Mouse (Mus musculus) Muller cell, postnatal 12 days (primary cell): ENCODE measurements at regions not wholly inside any gene's neighbourhood (a gene's known extent, or its start where the extent isn't known, plus 50 kb on each side); places are given as distances from the start of the nearest gene placed in this dataset.

Source experiments
- DNase-seq: peaks from one replicate; pipeline ENCODE4 v3.0.0-alpha.2; 2015; ENCODE audit errors: inconsistent ontology term

- no peak for DNase-seq
These were observed 57.2 kb upstream of the Zfp280d start for GRCm38 (mm10) chr9:72217296-72218028.

GRCm38 (mm10) chr9:72218736-72219135 lies 55.9 kb upstream of the Zfp280d start:
- no peak for DNase-seq

GRCm38 (mm10) chr9:72219892-72220291 lies 54.8 kb upstream of the Zfp280d start:
- no peak for DNase-seq

DNA sequence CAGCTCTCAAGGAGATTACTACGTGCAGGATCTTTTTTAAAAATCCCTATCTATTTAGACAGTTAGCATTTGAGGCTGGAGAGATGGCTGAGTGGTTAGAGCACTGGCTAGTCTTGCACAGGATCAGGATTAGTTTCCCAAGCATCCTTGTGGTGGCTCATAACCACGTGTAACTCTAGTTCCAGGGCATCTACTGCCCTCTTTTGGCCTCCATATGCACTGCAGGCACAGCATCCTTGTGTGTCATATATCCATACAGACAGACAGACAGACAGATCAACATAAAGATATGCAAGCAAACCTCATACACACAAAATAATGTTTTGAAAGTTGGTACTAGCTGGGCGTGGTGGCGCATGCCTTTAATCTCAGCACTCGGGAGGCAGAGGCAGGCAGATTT lies 53.3 kb upstream of the Zfp280d start:
- DNase-seq: no peak
